Mouse (Mus musculus): ENCODE data around the gene Rps27a. TPM values are rescaled to one million over a fixed set of nuclear protein-coding genes. Genes with fewer than 3 reads are reported as not detected.

The Rps27a gene
- polyA plus RNA-seq, 1 experiment = 89.4 TPM

- no peak for DNase-seq (ENCODE audit: low read depth in 1 of 2, low spot score in 2 of 2)
- TF ChIP-seq CTCF (IDR thresholded peaks at IDR 0.05; ENCODE audit: extremely low read depth, insufficient read depth, insufficient read length, insufficient replicate concordance) (no peak), POLR2A (IDR thresholded peaks at IDR 0.05; ENCODE audit: low read depth, low read length) (no peak)
- no peak overlapping the region for H3K4me3 ChIP-seq (ENCODE audit: extremely low read depth, insufficient read depth, insufficient read length)
- H3K36me3 ChIP-seq (ENCODE audit: control insufficient read depth, insufficient read depth, low read length) = peaks cover 14% of the 10 kb centered on the region
- H3K4me1 ChIP-seq (ENCODE audit: control insufficient read depth, insufficient read depth, insufficient read length) = peaks cover 2% of the 10 kb centered on the region; the same call in 1 of the 2 replicates
- 90% methylated on average over 3 of the region's 3 CpGs for WGBS
- no peaks in the 10 kb centered on the region for H3K27me3 ChIP-seq (ENCODE audit: control insufficient read depth, insufficient read depth, low read length)
- no peak overlapping the region for H3K27ac ChIP-seq (ENCODE audit: insufficient read depth, low read length)
Observed at GRCm38 (mm10) chr11:29544225-29544945, 3.5 kb downstream of the Rps27a start.

- Histone ChIP-seq H3K4me3 (ENCODE audit: extremely low read depth, insufficient read depth, insufficient read length) (no peak overlapping the region), H3K27ac (ENCODE audit: insufficient read depth, low read length) (no peak overlapping the region), H3K4me1 (ENCODE audit: control insufficient read depth, insufficient read depth, insufficient read length) (no peaks in the 10 kb centered on the region), H3K36me3 (ENCODE audit: control insufficient read depth, insufficient read depth, low read length) (peaks cover 20% of the 10 kb centered on the region), H3K27me3 (ENCODE audit: control insufficient read depth, insufficient read depth, low read length) (no peaks in the 10 kb centered on the region)
- no peak for DNase-seq (ENCODE audit: low read depth in 1 of 2, low spot score in 2 of 2)
- TF ChIP-seq CTCF (IDR thresholded peaks at IDR 0.05; ENCODE audit: extremely low read depth, insufficient read depth, insufficient read length, insufficient replicate concordance) (no peak), POLR2A (IDR thresholded peaks at IDR 0.05; ENCODE audit: low read depth, low read length) (no peak)
- WGBS = 92% methylated on average over 1 of the region's 1 CpGs
Observed at GRCm38 (mm10) chr11:29538201-29538600, 9.7 kb downstream of the Rps27a start.

GRCm38 (mm10) chr11:29525988-29526794 lies 21.7 kb downstream of the Rps27a start, which contains the start of gene Mtif2:
Gene Mtif2, plus strand, starts transcription at chr11:29526408.
- Histone ChIP-seq H3K4me3 (ENCODE audit: extremely low read depth, insufficient read depth, insufficient read length) (peak within 1 kb of the TSS; percentile 83), H3K36me3 (ENCODE audit: control insufficient read depth, insufficient read depth, low read length) (peaks cover 7% of the 10 kb centered on the region), H3K27me3 (ENCODE audit: control insufficient read depth, insufficient read depth, low read length) (no peaks in the 10 kb centered on the region), H3K4me1 (ENCODE audit: control insufficient read depth, insufficient read depth, insufficient read length) (peaks cover 2% of the 10 kb centered on the region; the same call in 1 of the 2 replicates), H3K27ac (ENCODE audit: insufficient read depth, low read length) (peak within 1 kb of the TSS; percentile 67)
- TF ChIP-seq CTCF (IDR thresholded peaks at IDR 0.05; ENCODE audit: extremely low read depth, insufficient read depth, insufficient read length, insufficient replicate concordance) (no peak), POLR2A (IDR thresholded peaks at IDR 0.05; ENCODE audit: low read depth, low read length) (peak; percentile 64)
- 3% methylated on average over 47 of the region's 47 CpGs for WGBS
- DNase-seq (ENCODE audit: low read depth in 1 of 2, low spot score in 2 of 2) = peak; percentile 37 to 51

- 2% methylated on average over 40 of the region's 40 CpGs for WGBS
Observed at GRCm38 (mm10) chr11:29514682-29515412, 33.1 kb downstream of the Rps27a start, which contains the start of gene Prorsd1. Gene Prorsd1, minus strand, starts transcription at chr11:29515033.

GRCm38 (mm10) chr11:29514325-29514681 lies 33.6 kb downstream of the Rps27a start:
- peaks cover 3% of the 10 kb centered on the region for H3K4me1 ChIP-seq (ENCODE audit: control insufficient read depth, insufficient read depth, insufficient read length)
- H3K4me3 ChIP-seq (ENCODE audit: extremely low read depth, insufficient read depth, insufficient read length) = peak overlapping the region; percentile 71
- WGBS = 3% methylated on average over 10 of the region's 10 CpGs
- peak in 1 of 2 experiments; percentile 15 for DNase-seq (ENCODE audit: low read depth in 1 of 2, low spot score in 2 of 2)
- H3K36me3 ChIP-seq (ENCODE audit: control insufficient read depth, insufficient read depth, low read length) = peaks cover 11% of the 10 kb centered on the region
- no peaks in the 10 kb centered on the region for H3K27me3 ChIP-seq (ENCODE audit: control insufficient read depth, insufficient read depth, low read length)
- H3K27ac ChIP-seq (ENCODE audit: insufficient read depth, low read length) = peak overlapping the region; percentile 69
- no peak for TF ChIP-seq CTCF (IDR thresholded peaks at IDR 0.05; ENCODE audit: extremely low read depth, insufficient read depth, insufficient read length, insufficient replicate concordance)
- TF ChIP-seq POLR2A (IDR thresholded peaks at IDR 0.05; ENCODE audit: low read depth, low read length) = no peak

More at GRCm38 (mm10) chr11:29514682-29515412, 33.1 kb downstream of the Rps27a start, which contains the start of gene Prorsd1:
- Histone ChIP-seq H3K4me1 (ENCODE audit: control insufficient read depth, insufficient read depth, insufficient read length) (peaks cover 3% of the 10 kb centered on the region), H3K27me3 (ENCODE audit: control insufficient read depth, insufficient read depth, low read length) (no peaks in the 10 kb centered on the region), H3K36me3 (ENCODE audit: control insufficient read depth, insufficient read depth, low read length) (peaks cover 11% of the 10 kb centered on the region), H3K4me3 (ENCODE audit: extremely low read depth, insufficient read depth, insufficient read length) (peak within 1 kb of the TSS; percentile 71), H3K27ac (ENCODE audit: insufficient read depth, low read length) (peak within 1 kb of the TSS; percentile 69)
- TF ChIP-seq CTCF (IDR thresholded peaks at IDR 0.05; ENCODE audit: extremely low read depth, insufficient read depth, insufficient read length, insufficient replicate concordance) = no peak
- TF ChIP-seq POLR2A (IDR thresholded peaks at IDR 0.05; ENCODE audit: low read depth, low read length) = peak; percentile 92
- peak; percentile 88 to 93 for DNase-seq (ENCODE audit: low read depth in 1 of 2, low spot score in 2 of 2)

GRCm38 (mm10) chr11:29512818-29513535 lies 34.9 kb downstream of the Rps27a start:
- WGBS = 90% methylated on average over 4 of the region's 4 CpGs

More at GRCm38 (mm10) chr11:29512818-29513535, 34.9 kb downstream of the Rps27a start:
- H3K36me3 ChIP-seq (ENCODE audit: control insufficient read depth, insufficient read depth, low read length) = peaks cover 12% of the 10 kb centered on the region
- peaks cover 3% of the 10 kb centered on the region for H3K4me1 ChIP-seq (ENCODE audit: control insufficient read depth, insufficient read depth, insufficient read length)
- no peak overlapping the region for H3K27ac ChIP-seq (ENCODE audit: insufficient read depth, low read length)
- TF ChIP-seq CTCF (IDR thresholded peaks at IDR 0.05; ENCODE audit: extremely low read depth, insufficient read depth, insufficient read length, insufficient replicate concordance) (no peak), POLR2A (IDR thresholded peaks at IDR 0.05; ENCODE audit: low read depth, low read length) (no peak)
- no peaks in the 10 kb centered on the region for H3K27me3 ChIP-seq (ENCODE audit: control insufficient read depth, insufficient read depth, low read length)
- no peak overlapping the region; the same call in 1 of the 2 replicates for H3K4me3 ChIP-seq (ENCODE audit: extremely low read depth, insufficient read depth, insufficient read length)
- DNase-seq (ENCODE audit: low read depth in 1 of 2, low spot score in 2 of 2) = no peak

Data from spleen, adult 2 months (tissue).